Mouse (Mus musculus) embryonic fibroblast, embryonic 13.5 days (primary cell): ENCODE data around the gene Pabpc1l.

ENCODE experiments used
- CTCF ChIP-seq: IDR thresholded peaks from 2 replicates; pipeline ENCODE4 v1.5.1; 2011; ENCODE audit warnings: mild to moderate bottlenecking, control low read depth, low read length, moderate library complexity, borderline replicate concordance; ENCODE audit not compliant: insufficient read depth
- POLR2A ChIP-seq: IDR thresholded peaks from 2 replicates; pipeline ENCODE4 v1.6.1; 2011; ENCODE audit warnings: low read depth, mild to moderate bottlenecking, control low read depth, low read length, moderate library complexity

- TF ChIP-seq CTCF, result no peak
- no peak for TF ChIP-seq POLR2A
Measured at GRCm38 (mm10) chr2:164070142-164070764, 45.0 kb downstream of the Pabpc1l start, which contains the start of gene Stk4.
